9 mouse cellular contexts compared by ENCODE assay signal in genomic region chr1:132095356-132096004, GRCm38 (mm10). TPM values are rescaled to one million over a fixed set of nuclear protein-coding genes. Genes with fewer than 3 reads are reported as not detected.
A peak's percentile ranks its signal among the peaks of the same experiment; 100 is the strongest.
DNase-seq lines count a peak whose midpoint lies in the region; ATAC-seq lines count a peak whose summit lies in the region.
"Had no signal": no experiment of that assay in that cellular context is flagged by ENCODE, and none has a peak within 500 bp of the region (broad histone marks: within the 10 kb centered on the region; RNA-seq: fewer than 3 reads in every experiment).

No protein-coding gene starts in this region.

- H3K27me3 ChIP-seq in kidney, embryonic 15.5 days = no peaks in the 10 kb centered on the region
- H3K27me3 ChIP-seq in heart, embryonic 12.5 days (replicated peaks) = no peaks in the 10 kb centered on the region
- no peaks in the 10 kb centered on the region for H3K27me3 ChIP-seq in lung, embryonic 15.5 days

- WGBS in kidney, embryonic 15.5 days = 68% methylated on average over 11 of the region's 11 CpGs
- WGBS in heart, embryonic 12.5 days = 27% methylated on average over 11 of the region's 11 CpGs
- 53% methylated on average over 11 of the region's 11 CpGs for WGBS in lung, embryonic 15.5 days

- H3K4me3 ChIP-seq in kidney, embryonic 15.5 days (replicated peaks) = no peak overlapping the region
- no peak overlapping the region for H3K4me3 ChIP-seq in heart, embryonic 12.5 days
- no peak overlapping the region for H3K4me3 ChIP-seq in lung, embryonic 15.5 days

- no peaks in the 10 kb centered on the region for H3K36me3 ChIP-seq in kidney, embryonic 15.5 days
- H3K36me3 ChIP-seq in heart, embryonic 12.5 days = no peaks in the 10 kb centered on the region
- H3K36me3 ChIP-seq in lung, embryonic 15.5 days = no peaks in the 10 kb centered on the region

- no peaks in the 10 kb centered on the region for H3K9me3 ChIP-seq in kidney, embryonic 15.5 days (replicated peaks)
- H3K9me3 ChIP-seq in heart, embryonic 12.5 days (replicated peaks) = no peaks in the 10 kb centered on the region
- no peaks in the 10 kb centered on the region for H3K9me3 ChIP-seq in lung, embryonic 15.5 days

- no peak overlapping the region for H3K4me2 ChIP-seq in kidney, embryonic 15.5 days
- H3K4me2 ChIP-seq in heart, embryonic 12.5 days = no peak overlapping the region
- no peak overlapping the region for H3K4me2 ChIP-seq in lung, embryonic 15.5 days

- no peak overlapping the region for H3K27ac ChIP-seq in kidney, embryonic 15.5 days
- H3K27ac ChIP-seq in heart, embryonic 12.5 days (ENCODE audit: poor library complexity, severe bottlenecking) = no peak overlapping the region
- no peak overlapping the region for H3K27ac ChIP-seq in lung, embryonic 15.5 days
- H3K27ac ChIP-seq: kidney, postnatal 0 days had no signal

- 0 out of 2 replicates have a peak, but pooled peaks cover 5% of the 10 kb centered on the region for H3K4me1 ChIP-seq in kidney, embryonic 15.5 days
- H3K4me1 ChIP-seq in heart, embryonic 12.5 days (replicated peaks) = peaks cover 9% of the 10 kb centered on the region
- H3K4me1 ChIP-seq in lung, embryonic 15.5 days = no peaks in the 10 kb centered on the region

- ATAC-seq in kidney, embryonic 15.5 days (replicated peaks; ENCODE audit: low FRiP score) = no peak
- peak; percentile 86 for ATAC-seq in heart, embryonic 12.5 days (ENCODE audit: insufficient number of reproducible peaks, low FRiP score)
- ATAC-seq in lung, embryonic 15.5 days (ENCODE audit: borderline replicate concordance, extremely low read depth, low FRiP score, low TSS enrichment) = peak; percentile 42; the same call in 1 of the 2 replicates

- no peak overlapping the region for H3K9ac ChIP-seq in kidney, embryonic 15.5 days
- H3K9ac ChIP-seq in heart, embryonic 12.5 days = no peak overlapping the region
- no peak overlapping the region for H3K9ac ChIP-seq in lung, embryonic 15.5 days

- peak; percentile 38 for DNase-seq in kidney, postnatal 14 days
- peak; percentile 46 for DNase-seq in c-Kit-positive CD71-negative TER-119-negative erythroid progenitor cells, embryonic 14.5 days (ENCODE audit: low read depth)
- peak; percentile 35 for DNase-seq in yolk sac, embryonic 10.5 days (ENCODE audit: low spot score)
- no peak for DNase-seq in layer of hippocampus, adult 8-10 months (ENCODE audit: low spot score in 2 of 2)
- no peak for DNase-seq in right cerebral cortex, postnatal 25 days

RNA-seq across cellular contexts. Expression of gene Mfsd4a, which starts 27.6 kb away (rescaled TPM):
- 15.6 and 15.8 TPM in 2 replicates for polyA plus RNA-seq in kidney, embryonic 15.5 days (2015; fragmentation: Nextera tagmentation; extraction: Ambion mirVana)
- polyA plus RNA-seq in heart, embryonic 12.5 days (2016; fragmentation: Nextera tagmentation; extraction: Ambion mirVana) = 18.1 and 19.3 TPM in 2 replicates
- 15.0 and 16.3 TPM in 2 replicates for polyA plus RNA-seq in lung, embryonic 15.5 days (2015; fragmentation: Nextera tagmentation; extraction: Ambion mirVana)
- 10 to 100 TPM; 64.6 to 84.2 (median 78.5) TPM for total RNA-seq in layer of hippocampus, adult 8-10 months (2022)

RNA-seq across cellular contexts. Expression of gene Cdk18, which starts 44.0 kb away (rescaled TPM):
- 7.6 and 8.1 TPM in 2 replicates for polyA plus RNA-seq in kidney, embryonic 15.5 days (2015; fragmentation: Nextera tagmentation; extraction: Ambion mirVana)
- 3.7 and 4.8 TPM in 2 replicates for polyA plus RNA-seq in heart, embryonic 12.5 days (2016; fragmentation: Nextera tagmentation; extraction: Ambion mirVana)
- 6.5 and 7.7 TPM in 2 replicates for polyA plus RNA-seq in lung, embryonic 15.5 days (2015; fragmentation: Nextera tagmentation; extraction: Ambion mirVana)
- total RNA-seq in layer of hippocampus, adult 8-10 months (2022) = 10 to 100 TPM; 25.8 to 30.9 (median 27.6) TPM

Comparison
In these comparisons a context has a peak if more than half of its experiments do, and no peak if none do; other contexts are left out.
1. DNase-seq: peak in kidney, postnatal 14 days (single experiment), c-Kit-positive CD71-negative TER-119-negative erythroid progenitor cells, embryonic 14.5 days (single experiment) and yolk sac, embryonic 10.5 days (single experiment); none in layer of hippocampus, adult 8-10 months (0 of 2) and right cerebral cortex, postnatal 25 days (single experiment).